Mouse (Mus musculus): ENCODE data around the gene Fam228b. TPM values are rescaled to one million over a fixed set of nuclear protein-coding genes. Genes with fewer than 3 reads are reported as not detected.
"Not testable (repeated sequence)": the region's sequence is repeated elsewhere in the genome, so short reads cannot be mapped to it uniquely, and the experiment has no call there.

The Fam228b gene
- polyA plus RNA-seq, 1 experiment, result 23.9 TPM

GRCm38 (mm10) chr12:4775588-4775949 is 6.5 kb upstream of the Fam228b start:
- no peak overlapping the region for H3K4me3 ChIP-seq (ENCODE audit: insufficient read depth, low read depth, low read length)
- no peaks in the 10 kb centered on the region for H3K4me1 ChIP-seq (ENCODE audit: control insufficient read depth, insufficient read depth, insufficient read length, low read length)
- H3K27ac ChIP-seq (replicated peaks; ENCODE audit: low read depth, low read length), result no peak overlapping the region

- Histone ChIP-seq H3K27ac (replicated peaks; ENCODE audit: low read depth, low read length) (no peak overlapping the region), H3K4me1 (ENCODE audit: control insufficient read depth, insufficient read depth, insufficient read length, low read length) (no peaks in the 10 kb centered on the region), H3K4me3 (ENCODE audit: insufficient read depth, low read depth, low read length) (no peak overlapping the region)
These were observed 6.0 kb upstream of the Fam228b start for GRCm38 (mm10) chr12:4774895-4775587.

- Histone ChIP-seq H3K4me1 (ENCODE audit: control insufficient read depth, insufficient read depth, insufficient read length, low read length) (no peaks in the 10 kb centered on the region), H3K27ac (replicated peaks; ENCODE audit: low read depth, low read length) (no peak overlapping the region), H3K4me3 (ENCODE audit: insufficient read depth, low read depth, low read length) (peak overlapping the region; percentile 94)
These were observed 261 bp upstream of the Fam228b start for GRCm38 (mm10) chr12:4769333-4769723.

DNA sequence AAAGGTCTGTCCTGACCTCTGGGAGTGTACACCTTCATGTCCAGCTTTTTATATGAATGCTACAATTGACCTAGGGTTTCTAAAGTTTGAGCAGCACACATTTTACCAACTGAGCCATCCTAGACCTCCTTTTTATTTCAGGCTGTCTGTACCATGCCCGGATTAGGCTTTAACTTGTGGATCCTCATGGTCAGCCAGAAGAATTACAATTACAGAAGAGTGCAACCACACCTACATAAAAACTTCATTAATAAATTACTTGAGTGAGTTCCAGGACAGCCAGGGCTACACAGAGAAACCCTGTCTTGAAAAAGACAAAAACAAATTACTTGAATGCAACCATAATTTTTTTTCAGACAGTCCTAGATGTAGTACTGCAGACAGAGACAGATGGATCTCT is 12.0 kb downstream of the Fam228b start:
- Histone ChIP-seq H3K27ac (replicated peaks; ENCODE audit: low read depth, low read length) (no peak overlapping the region), H3K4me3 (ENCODE audit: insufficient read depth, low read depth, low read length) (no peak overlapping the region), H3K4me1 (ENCODE audit: control insufficient read depth, insufficient read depth, insufficient read length, low read length) (no peaks in the 10 kb centered on the region)

GRCm38 (mm10) chr12:4754451-4754850 is 14.6 kb downstream of the Fam228b start:
- H3K4me3 ChIP-seq (ENCODE audit: insufficient read depth, low read depth, low read length); H3K27ac ChIP-seq (replicated peaks; ENCODE audit: low read depth, low read length); H3K4me1 ChIP-seq (ENCODE audit: control insufficient read depth, insufficient read depth, insufficient read length, low read length): not testable (repeated sequence)

DNA sequence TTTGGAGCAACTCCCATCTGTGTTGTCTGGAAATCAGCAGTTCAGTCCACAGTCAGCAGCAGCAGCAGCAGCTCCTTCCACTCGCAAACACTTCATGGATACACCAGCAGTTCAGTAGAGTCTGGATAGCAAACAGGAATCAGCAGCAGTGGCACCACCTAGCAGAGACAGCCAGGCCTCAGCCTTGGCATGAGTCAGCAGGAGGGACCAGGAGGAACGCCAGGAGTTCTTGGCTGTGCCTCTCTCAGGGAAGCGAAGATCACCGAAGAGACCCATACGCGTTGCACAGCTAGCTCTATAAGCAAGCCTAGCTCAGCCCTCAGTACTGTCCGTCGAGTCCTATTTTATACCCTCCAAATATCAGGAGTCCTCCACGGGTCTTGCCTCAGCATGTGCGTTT is 24.6 kb downstream of the Fam228b start:
- H3K27ac ChIP-seq (replicated peaks; ENCODE audit: low read depth, low read length), result no peak overlapping the region
- no peak overlapping the region for H3K4me3 ChIP-seq (ENCODE audit: insufficient read depth, low read depth, low read length)

GRCm38 (mm10) chr12:4742183-4742582 is 26.9 kb downstream of the Fam228b start:
- Histone ChIP-seq H3K27ac (replicated peaks; ENCODE audit: low read depth, low read length) (no peak overlapping the region), H3K4me3 (ENCODE audit: insufficient read depth, low read depth, low read length) (no peak overlapping the region), H3K4me1 (ENCODE audit: control insufficient read depth, insufficient read depth, insufficient read length, low read length) (no peaks in the 10 kb centered on the region)

More for the DNA sequence above, 24.6 kb downstream of the Fam228b start:
- no peaks in the 10 kb centered on the region for H3K4me1 ChIP-seq (ENCODE audit: control insufficient read depth, insufficient read depth, insufficient read length, low read length)

DNA sequence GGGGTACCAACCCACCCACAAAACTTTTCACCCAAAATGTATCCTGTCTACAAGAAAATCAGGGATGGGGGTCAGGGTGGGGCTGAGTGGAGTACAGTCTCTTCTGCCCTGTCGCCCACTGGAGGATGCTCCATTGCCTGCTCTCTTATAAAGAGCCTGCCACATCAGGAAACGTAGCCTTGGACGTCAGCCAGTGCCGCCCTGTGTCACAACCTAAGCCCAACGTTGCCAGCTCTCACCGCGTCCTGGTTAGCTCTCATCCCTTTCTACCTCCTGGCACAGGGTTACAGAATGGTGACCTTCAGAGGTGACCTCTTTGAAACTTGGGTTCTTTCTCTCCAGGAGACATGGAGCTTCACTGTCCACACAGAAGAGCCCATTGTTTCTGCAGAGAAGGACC is 28.2 kb downstream of the Fam228b start:
- Histone ChIP-seq H3K4me3 (ENCODE audit: insufficient read depth, low read depth, low read length) (no peak overlapping the region), H3K27ac (replicated peaks; ENCODE audit: low read depth, low read length) (no peak overlapping the region), H3K4me1 (ENCODE audit: control insufficient read depth, insufficient read depth, insufficient read length, low read length) (no peaks in the 10 kb centered on the region)

GRCm38 (mm10) chr12:4738031-4738576 is 31.0 kb downstream of the Fam228b start, which contains the start of gene Fam228a:
Gene Fam228a, minus strand, starts transcription at chr12:4738430.
- no peak within 1 kb of the TSS for H3K4me3 ChIP-seq (ENCODE audit: insufficient read depth, low read depth, low read length)
- no peak within 1 kb of the TSS for H3K27ac ChIP-seq (replicated peaks; ENCODE audit: low read depth, low read length)
- H3K4me1 ChIP-seq (ENCODE audit: control insufficient read depth, insufficient read depth, insufficient read length, low read length), result no peaks in the 10 kb centered on the region

GRCm38 (mm10) chr12:4732332-4732731 is 36.7 kb downstream of the Fam228b start:
- no peaks in the 10 kb centered on the region for H3K4me1 ChIP-seq (ENCODE audit: control insufficient read depth, insufficient read depth, insufficient read length, low read length)
- H3K27ac ChIP-seq (replicated peaks; ENCODE audit: low read depth, low read length), result no peak overlapping the region
- H3K4me3 ChIP-seq (ENCODE audit: insufficient read depth, low read depth, low read length), result no peak overlapping the region

DNA sequence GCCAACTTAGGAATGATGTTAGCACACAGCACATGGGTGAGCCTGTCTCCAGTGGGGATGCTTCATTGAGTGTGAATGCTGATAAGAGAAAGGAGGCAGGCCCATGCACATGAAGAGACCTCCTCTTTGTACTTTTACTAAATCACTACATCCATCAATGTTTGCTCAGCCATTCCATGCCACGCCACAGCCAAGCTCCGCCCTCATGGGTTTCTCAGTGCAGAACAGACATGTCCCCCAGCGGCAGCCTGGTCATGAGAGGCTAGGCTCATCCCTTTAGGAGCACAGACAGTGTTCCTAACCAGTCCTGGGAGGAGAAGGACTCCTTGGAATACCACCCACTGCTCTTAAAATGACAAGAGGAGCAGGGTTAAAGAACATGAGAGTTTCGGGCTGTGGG is 37.4 kb downstream of the Fam228b start:
- Histone ChIP-seq H3K4me1 (ENCODE audit: control insufficient read depth, insufficient read depth, insufficient read length, low read length) (no peaks in the 10 kb centered on the region), H3K4me3 (ENCODE audit: insufficient read depth, low read depth, low read length) (no peak overlapping the region), H3K27ac (replicated peaks; ENCODE audit: low read depth, low read length) (no peak overlapping the region)

DNA sequence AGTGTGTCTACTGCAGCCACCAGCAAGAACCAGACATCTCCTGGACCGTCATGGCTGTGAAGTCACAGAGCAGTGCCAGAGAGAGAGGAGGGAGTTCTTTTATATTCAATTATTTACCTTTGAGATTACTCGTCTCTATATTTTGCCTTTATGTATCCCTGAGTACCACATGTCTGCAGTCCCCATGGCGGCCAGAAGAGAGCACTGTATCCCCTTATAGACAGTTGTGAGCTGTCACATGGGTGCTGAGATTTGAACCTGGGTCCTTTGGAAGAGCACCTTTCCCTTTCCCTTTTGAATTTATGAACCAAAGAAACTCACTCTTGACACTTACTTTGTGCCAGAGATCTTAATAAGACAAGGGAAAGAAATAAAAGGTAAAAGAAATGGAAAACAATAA is 39.9 kb downstream of the Fam228b start:
- Histone ChIP-seq H3K4me3 (ENCODE audit: insufficient read depth, low read depth, low read length) (no peak overlapping the region), H3K27ac (replicated peaks; ENCODE audit: low read depth, low read length) (no peak overlapping the region), H3K4me1 (ENCODE audit: control insufficient read depth, insufficient read depth, insufficient read length, low read length) (no peaks in the 10 kb centered on the region)

DNA sequence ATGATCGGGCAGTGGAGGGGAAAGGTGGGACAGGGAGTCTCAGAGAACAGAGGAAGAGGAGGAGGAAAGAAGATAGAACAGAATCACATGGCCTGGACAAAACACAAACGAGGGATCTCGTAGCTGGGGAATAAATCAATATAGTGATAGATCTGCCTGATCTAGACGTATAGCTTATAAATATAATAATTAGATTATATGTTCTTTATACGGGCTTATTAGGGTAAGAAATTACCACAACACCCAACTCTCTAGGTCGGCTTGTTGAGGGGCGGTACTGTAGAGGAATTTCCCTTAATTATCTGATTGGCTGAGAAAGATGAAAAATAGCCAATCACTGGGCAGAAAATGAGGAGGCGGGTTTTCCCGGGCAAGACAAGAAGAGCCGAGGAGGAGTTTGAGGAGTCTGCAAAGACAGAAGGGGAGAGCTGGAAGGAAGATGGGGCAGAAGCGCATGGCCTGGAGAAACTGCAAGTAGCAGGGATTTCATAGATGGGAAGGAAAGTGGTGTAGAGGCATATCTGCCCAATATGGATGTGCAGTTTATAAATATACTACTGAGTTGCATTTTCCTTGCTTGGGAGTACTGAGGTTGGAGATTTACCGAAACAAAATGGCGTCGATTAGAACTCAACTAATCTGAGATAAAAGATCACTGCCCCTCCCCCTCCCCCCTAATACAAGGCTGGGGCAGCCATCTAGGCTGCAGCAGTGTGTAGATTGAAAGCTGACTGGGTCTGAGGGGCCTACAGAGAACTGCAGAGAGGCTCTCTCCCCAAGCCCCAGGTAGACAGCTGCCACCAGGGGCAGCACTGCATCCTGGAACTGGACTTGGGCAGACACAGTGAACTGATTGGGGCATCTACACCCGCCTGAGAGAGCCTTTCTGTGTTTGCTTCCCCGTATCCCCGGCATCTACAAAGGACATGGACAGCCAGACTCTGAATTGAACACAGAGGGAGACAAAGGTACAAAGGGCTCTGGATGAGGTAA is 49.0 kb downstream of the Fam228b start:
- Histone ChIP-seq H3K27ac (replicated peaks; ENCODE audit: low read depth, low read length) (no peak overlapping the region), H3K4me1 (ENCODE audit: control insufficient read depth, insufficient read depth, insufficient read length, low read length) (no peaks in the 10 kb centered on the region), H3K4me3 (ENCODE audit: insufficient read depth, low read depth, low read length) (no peak overlapping the region)

GRCm38 (mm10) chr12:4719066-4719761 is 49.9 kb downstream of the Fam228b start:
- Histone ChIP-seq H3K4me1 (ENCODE audit: control insufficient read depth, insufficient read depth, insufficient read length, low read length) (no peaks in the 10 kb centered on the region), H3K4me3 (ENCODE audit: insufficient read depth, low read depth, low read length) (no peak overlapping the region), H3K27ac (replicated peaks; ENCODE audit: low read depth, low read length) (no peak overlapping the region)

DNA sequence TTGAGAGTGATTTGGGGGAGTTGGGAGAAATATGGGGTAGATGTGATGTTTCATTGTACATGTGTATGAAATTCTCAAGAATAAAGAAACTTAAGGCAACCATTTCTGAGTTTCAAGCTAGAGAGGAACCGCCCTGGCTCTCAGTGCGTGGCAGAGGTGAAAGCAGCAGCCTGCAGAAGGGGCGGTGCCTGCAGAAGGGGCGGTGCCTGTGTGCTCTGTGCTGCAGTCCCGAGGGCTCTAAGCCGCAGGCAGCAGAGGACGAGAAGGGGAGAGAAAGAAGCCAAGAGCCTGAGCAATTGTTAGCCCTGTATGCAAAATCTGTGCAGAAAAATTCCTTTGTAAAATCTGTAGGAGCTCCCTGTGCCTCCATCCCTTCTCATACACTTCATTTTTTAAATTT is 51.6 kb downstream of the Fam228b start:
- Histone ChIP-seq H3K27ac (replicated peaks; ENCODE audit: low read depth, low read length) (no peak overlapping the region), H3K4me1 (ENCODE audit: control insufficient read depth, insufficient read depth, insufficient read length, low read length) (no peaks in the 10 kb centered on the region), H3K4me3 (ENCODE audit: insufficient read depth, low read depth, low read length) (no peak overlapping the region)
